Mouse (Mus musculus) c-Kit-positive CD71-positive TER-119-negative erythroid progenitor cells, embryonic 14.5 days (primary cell): ENCODE data around the gene Igfbp7.
"Not testable (repeated sequence)": the region's sequence is repeated elsewhere in the genome, so short reads cannot be mapped to it uniquely, and the experiment has no call there.

Source experiments
- DNase-seq: peaks from one replicate; pipeline ENCODE4 v3.0.0-alpha.2; 2013; ENCODE audit warnings: low read depth

Gene Igfbp7

DNA sequence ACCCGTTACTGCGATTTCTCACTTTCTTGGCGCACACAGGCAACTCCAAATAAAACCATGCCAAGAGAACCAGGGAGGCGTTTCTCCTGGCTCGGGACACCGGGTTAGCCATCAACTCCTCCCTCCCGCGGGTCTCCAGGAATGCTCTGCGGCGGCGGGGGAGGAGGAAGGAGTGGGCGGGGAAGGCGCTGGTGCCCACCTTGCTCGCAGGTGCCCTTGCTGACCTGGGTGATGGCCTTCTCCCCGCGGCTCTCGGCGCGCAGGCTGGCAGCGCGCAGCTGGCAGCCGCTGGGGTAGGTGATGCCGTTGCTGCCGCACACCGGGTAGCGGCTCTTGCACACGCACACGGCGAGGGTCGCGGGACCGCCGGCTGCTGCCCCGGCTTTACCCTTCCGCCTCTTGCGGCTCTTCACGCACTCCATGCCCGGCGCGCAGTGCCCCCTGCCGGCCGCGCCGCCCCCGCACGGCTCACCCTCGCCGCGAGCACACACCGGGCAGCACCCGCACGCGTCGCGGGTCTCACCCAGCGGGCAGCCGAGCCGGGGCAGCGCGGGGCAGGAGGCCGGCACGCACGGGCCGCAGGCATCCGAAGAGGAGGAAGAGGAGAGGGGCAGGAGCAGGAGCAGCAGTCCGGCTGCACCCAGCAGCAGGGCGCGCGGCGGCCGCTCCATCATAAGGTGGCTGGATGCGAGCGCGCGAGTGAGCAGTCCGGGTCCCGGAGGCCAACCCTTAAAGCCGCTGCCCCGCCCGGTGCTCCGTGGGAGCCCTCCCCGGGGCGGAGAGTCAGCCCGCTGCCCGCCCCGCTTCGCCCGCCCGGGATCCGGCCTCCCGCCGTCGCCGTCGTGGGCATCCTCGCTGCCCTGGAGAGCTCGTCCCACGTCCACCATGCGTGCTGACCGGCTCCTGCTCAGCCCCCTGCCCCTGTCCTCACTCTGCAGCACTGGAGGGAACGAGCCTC is at the start of gene Igfbp7:
Gene Igfbp7 (minus strand): TSS at position 701 of the 958 bp plus-strand sequence.
- DNase-seq = no peak

DNA sequence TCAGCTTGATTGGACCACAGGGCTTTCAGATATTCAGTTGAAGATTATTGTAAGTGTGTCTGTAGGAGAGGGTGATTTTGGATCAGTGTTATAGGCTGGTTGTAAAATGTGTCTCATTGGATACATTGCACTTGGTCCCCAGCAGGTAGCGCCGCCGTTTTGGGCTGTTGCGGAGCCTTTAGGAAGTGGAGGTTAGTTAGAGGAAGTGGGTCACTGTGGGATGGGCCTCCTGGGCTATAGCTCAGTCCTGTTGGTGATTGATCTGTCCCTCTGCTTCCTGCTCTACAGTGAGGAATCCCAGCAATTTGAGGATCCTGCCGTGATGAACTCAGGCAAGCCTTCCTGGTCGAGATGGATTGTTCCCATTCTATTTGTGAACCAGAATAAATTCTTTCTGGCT is 44.3 kb upstream of the Igfbp7 start:
- no peak for DNase-seq

DNA sequence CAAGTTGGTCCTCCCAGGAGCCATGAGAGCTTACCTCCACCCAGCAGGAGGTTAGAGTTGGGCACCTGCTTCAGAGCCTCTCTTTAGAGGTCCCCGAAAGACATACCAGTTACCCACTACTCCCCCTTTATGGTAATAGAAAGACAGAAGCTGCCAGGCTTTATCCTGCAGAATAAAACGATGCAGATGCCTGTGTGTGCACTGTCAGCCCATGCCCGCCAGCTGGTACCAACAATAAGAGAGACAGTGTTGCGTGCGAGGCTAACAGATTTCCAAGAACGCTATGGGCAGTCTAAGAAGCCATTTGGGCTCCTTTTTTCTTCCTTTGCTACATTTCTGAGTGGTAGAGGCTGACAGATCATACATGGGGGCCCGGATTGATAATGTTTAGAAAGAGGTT is 41.7 kb upstream of the Igfbp7 start:
- no peak for DNase-seq

DNA sequence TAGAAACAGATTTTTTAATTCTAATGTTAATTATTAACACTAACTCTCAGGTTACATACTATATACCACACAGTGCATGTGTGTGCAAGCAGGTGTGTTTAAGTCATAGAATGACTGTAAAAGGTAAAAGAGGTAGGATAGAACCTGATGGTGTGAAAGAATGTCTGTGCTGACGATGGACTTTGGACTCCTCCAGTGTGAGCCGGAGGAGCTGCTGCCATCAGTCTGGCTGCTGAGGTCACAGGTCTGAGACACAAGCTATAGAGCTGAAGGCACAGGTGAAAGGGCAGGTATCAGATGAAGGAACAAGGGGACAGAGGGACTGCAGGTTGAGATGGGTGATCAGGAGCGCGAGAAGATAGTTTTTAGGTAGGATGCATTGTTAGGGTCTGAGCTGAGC is 37.6 kb upstream of the Igfbp7 start:
- DNase-seq = no peak

DNA sequence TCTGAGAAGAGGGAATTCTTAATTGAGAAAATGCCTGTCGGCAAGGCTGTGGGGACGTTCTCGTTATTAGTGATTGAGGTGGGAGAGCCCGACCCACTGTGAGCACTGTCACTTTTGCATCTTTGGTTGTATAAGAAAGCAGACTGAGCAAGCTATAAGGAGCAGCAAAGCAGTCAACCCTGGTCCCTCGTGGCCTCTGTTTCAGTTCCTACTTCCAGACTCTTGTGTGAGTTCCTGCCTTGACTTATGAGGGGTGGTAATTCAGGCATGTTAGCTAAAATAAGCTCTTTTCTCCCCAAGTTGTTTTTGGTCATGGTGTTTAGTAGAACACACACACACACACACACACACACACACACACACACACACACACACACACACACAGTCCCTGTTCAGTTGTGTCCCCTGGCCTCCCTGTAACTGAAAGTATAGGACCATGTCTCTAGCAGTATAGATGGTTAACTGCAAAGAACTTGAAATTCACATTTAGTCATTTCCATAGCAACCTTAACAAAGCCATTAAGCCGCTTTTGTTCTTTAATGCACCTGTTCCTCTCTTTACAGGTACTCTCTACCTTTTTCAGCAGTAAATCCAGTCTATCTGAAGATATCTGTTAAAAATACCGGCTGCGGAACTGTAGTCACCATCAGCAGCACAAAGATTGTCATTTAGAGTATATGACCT is 36.2 kb upstream of the Igfbp7 start:
- no peak for DNase-seq

DNA sequence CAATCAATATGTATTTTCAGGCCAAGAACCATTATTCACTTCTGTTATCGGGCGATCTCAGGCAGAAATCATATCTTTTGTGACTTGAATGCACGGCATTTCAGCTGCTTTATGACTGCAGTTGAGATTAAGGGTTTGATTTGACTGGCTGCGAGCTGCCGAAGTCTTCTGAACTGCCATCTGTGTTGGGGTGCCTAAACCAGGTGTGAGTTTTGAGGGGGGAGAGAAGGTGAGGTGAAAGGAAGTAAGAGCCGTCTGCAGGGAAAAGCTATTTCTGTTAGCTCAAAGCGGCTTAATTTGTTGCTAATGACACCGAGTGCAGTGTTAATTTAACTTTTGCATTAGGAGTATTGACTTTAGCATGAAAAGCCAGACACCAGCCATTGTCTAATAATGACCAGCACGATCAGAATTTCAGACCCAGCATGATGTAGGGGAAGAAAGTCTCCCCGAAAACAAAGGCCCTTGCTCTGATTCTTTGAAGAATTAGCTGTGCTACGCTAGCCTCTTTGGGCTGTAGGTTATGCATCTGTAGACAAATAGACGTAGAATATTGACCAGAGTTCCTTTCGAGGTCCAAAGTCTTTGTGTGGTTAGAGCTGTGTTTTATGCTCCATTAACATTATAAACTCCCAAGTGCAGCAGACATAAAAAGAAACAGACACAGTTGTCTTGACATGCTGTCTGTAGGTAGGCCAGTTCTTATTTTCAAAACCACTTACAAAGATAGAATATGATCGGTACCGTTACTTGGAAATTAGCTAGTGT is 35.2 kb upstream of the Igfbp7 start:
- DNase-seq = no peak

DNA sequence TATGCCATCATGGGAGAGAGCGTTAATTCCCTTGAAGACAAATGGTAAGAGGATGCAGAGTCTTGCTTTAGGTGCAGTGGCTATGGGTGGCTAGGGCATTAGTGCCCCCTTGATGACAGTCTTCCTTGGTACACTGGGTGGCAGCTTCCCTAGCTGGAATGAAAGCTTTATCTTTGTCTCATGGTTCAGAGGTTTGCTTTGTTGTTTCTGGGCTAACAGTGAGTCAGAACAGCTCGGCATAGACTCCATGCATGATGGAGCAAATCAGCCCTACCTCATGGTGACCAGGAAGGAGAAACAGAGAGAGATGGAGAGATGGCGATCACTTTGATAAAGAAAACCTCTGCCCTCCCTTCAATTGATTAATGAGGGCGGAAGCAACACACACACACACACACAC is 28.5 kb upstream of the Igfbp7 start:
- no peak for DNase-seq

DNA sequence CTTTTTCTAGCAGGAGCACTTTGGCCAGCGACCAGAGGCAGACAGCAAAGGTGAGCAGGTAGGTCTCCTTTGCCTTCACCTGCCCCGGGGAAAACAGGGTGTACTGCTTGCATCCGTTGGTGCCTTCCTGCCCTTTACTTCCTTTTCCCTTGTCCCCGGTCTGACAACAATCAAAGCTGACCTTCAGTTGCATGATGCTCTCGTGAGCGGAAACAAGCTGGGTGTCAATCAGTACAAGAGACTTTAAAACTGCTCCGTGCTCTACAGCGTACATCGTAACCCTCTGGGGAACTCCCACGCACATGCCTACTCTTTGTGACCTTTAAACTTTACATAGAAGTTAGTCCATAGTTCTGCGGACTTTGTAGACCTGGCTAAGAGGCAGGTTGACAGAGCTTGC is 26.2 kb upstream of the Igfbp7 start:
- no peak for DNase-seq

DNA sequence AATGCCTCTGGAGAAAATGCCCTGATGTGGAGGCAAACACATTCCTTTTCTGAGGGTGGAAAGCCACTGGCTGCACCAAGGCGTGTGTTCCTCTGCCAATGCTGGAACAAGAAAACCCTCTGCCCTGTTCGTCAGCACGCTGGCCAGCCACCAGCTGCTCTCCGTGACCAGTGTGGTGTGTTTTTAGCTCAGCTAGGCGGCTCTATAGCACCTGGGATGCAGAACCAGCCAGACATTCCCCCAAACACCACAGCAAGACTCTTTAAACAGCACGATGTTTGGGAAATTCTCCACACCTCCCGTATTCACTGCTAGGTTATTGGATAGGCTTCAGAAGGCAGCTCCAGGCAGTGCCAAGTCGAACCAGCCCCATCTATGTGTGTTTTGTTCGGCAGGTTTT is 25.7 kb upstream of the Igfbp7 start:
- DNase-seq = no peak

DNA sequence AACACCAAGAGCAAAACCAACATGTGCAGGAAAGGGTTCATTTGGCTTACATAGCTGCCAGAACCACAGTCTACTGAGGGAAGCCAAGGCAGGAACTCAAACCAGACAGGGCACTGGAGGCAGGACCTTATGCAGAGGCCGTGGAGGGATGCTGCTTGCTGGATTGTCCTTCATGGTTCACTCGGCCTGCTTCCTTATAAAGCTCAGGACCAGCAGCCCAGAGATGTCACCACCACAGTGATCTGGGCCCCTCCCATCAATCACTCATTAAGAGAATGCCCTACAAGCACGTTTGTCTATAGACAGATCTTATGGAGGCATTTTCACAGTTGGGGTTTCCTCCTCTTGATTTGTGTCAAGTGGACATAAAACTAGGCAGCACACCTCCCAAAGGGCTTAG is 25.3 kb upstream of the Igfbp7 start:
- DNase-seq = no peak

DNA sequence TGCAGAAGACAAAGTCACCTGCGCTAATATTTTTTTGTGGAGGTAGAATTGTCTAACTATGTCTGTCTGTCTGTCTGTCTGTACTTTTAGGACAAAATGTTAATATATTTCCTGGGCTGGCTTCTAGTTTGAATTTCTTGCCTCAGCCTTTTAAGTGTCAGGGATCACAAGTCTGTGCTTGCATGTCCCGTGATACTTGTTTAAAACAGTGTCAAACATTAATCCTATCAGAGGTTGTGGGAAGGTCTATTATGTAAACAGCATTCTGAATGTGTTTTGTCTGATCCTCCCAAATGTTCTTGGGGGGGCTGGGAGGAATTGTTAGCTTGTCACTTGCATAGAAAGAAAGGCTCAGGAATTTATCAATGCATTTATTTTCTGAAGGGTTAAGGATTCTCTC is 24.6 kb upstream of the Igfbp7 start:
- no peak for DNase-seq

DNA sequence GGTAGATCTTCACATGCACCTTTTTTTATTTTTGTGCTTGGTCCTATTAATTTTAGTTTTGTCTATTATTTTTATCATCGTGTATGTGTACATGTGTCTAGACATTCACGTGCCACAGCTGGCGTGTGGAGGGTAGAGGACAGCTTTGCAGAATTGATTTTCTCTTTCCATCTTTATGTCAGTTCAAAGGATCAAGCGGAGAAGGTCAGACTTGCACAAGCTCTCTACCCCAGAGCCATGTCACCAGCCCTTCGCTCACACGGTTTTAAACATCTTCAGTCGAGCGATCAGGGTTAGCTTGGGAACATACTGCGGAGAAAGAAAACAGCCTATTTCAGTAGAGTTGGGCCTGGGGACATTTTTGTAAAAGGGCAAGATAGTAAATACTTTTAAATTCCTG is 23.2 kb upstream of the Igfbp7 start:
- no peak for DNase-seq

DNA sequence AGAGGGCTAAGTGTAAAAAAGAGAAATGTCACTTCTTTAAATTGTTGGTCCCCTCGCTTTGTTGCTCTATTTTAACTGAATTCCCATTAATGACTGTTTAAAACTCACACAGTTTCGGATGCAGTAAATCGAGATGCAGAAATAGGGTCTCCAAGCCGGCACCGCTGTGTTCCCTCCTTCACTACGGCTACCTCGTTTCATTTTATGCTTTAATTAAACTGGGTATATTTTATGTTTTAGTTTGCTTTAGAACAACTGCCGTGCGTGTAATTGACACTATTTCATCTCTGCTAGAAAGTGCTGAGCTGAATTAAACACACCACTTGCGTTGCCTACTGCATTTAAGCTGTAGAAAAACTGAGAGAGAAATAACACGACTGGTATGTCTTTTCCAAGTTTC is 22.6 kb upstream of the Igfbp7 start:
- DNase-seq = no peak

DNA sequence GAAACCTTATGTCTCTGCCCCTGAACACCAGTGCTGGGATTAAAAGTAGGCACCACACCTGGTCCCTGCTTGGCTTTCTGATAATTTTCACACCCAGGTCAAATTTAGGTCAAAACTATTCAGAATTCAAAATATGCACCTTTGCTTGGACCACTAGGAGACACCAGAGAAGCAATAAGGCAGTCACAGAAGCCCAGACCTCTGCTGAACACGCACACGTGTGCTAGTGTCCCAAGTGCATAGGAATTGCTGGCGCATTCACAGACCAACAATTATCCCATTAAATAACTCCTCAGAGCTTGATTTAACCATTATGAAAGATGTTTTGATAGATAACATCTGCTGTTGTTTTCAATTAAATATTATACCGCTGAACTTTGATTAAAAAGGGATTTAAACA is 22.2 kb upstream of the Igfbp7 start:
- DNase-seq = no peak

DNA sequence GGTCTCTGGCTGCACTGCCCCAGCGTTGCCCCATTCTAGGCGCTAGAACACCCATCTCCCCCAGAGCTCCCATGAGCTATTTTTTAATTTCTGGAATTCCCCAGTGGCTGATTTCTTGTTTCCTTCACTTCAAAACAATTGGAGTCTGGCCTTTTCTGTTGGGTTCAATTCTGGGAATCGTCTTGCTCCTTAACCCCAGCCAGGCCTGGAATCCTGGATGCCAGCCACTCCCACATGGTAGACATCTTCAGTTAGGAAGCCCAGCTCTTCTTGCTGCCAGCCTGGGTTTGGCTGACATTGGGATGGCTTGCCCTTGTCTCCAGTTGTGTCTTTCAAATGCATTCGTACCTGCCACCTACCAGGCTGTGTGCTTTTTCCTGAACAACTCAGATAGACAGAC is 20.7 kb upstream of the Igfbp7 start:
- no peak for DNase-seq

DNA sequence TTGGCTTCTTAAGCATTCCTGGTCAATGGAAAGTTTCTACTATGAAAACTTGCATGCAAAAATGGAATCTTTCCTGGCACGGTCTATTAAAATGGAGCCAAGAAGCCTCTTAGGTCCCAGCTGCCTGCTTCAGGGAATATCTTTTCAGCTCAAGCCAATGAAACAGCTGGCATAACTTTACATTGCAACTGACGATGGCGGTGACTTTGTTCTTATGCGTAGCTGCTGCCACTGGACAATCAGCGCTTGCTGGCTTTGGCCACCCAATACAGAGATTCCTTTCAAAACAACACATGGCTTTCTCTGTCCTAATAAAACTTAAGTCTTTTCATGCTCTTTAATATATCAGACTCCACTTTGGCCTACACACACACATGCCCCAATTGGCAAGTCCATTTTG is 20.1 kb upstream of the Igfbp7 start:
- no peak for DNase-seq

DNA sequence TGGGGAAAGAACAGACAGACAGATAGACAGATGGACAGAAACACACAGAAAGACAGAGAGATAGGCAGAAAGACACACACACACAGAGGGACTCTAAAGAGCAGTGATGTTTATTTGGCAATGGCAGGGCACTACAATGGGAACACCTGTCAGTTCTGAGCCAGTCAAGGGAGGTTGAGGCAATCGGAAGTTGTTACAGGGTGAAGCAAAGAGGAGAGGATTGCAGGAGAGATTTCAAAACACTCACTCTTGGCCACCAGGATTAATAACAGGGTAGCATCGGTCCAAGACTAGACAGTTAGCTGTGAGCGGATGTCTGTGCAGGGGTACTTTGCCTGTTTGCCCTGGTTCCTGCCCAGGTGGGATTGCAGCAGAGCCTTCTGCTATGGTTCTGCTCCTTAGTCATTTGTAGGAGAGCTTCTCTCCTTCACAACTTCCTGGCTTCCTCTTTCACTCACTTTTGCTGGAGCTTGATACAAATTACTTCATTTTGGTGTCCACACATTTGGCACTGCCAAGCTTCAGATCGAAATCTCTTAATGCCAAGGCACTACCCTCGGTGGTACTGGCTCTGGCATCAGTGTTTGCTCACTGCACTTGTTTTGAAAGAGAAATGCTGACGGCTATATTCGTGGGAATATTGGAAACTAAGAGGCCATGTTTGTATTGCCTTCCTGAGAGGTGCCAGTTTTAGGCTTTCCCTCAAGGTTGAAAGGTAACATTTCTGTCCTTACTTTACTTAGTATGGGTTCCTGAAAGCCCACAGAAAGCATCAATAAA is 18.1 kb upstream of the Igfbp7 start:
- DNase-seq = no peak

DNA sequence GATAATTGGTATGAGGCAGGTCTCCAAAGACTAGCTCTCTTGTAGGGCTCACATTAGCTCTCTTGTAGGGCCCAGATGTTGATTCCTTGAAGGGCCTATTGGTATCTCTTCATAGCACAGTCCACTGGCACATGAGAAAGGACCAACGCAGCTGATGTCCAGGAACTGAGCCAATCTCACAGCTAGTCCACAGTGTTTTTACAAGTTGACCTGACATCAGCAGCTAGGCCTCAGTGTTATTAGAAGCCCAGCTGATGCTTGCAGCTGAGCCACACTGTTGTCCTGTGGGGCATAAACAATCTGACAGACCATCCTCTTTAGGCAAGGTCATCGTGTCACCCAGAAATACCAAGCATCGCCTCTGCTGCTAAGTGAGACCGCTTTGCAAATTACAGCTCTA is 11.7 kb upstream of the Igfbp7 start:
- DNase-seq = not testable (repeated sequence)

DNA sequence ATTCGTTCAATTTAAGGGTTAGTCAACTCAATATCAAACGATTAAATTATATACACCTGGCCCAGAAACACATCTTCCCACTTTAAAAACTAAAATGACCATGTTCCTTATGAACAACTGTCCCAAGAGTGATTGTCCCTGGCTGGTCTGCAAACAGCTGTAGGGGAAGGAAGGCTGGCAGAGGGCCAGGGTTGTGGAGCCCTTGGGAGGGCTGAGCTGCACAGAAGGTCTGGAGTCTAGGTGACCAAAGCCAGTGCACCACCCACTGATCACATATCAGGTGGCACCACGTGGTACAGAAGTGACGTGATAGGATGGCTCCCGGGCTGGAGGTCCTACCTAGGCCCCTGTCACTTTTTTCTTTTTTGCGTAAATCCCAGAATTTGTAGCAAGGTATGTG is 8.2 kb upstream of the Igfbp7 start:
- no peak for DNase-seq

DNA sequence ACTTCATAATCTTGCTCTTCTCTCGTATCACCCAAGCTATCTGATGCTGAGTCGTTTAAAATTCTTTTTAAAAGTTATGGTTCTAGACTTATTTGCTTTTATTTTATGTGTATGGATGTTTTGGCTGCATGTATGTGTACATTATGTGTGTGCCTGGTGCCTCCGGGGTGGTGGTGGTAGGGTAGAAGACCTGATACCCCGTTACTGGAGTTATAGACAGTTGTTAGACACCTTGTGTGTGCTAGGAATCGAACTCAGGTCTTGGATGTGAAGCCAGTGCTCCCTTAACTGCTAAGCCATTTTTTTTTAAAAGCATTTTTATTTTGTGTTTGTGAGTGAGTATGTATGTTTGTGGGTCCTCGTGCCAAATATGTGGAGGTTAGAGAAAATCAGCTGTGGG is 689 bp upstream of the Igfbp7 start:
- DNase-seq = no peak

DNA sequence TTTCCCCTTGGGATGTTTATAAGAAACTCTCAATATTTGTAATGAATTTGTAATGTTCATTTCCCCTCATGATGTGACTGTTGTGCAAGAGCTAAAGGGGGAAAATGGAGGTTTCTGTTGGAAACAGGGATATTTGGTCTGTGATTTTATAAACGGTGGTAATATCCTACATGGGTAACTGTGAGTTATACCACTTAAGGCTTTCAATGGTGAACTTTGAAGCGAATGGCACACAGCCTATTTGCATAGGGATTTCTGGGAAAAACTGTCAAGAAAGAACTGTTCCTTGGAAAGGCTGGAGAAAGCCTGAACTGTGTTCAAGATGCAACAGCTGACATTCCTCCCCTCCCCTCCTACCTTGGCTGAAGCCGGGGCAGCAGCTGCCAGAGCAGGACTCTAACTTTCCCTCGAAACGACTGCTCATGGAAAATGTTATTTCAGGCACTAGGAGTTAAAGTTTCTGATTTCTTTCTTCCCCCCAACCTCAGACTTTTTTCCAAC is 1.4 kb downstream of the Igfbp7 start:
- no peak for DNase-seq
